Mouse (Mus musculus): ENCODE data around the gene Tmem120a. TPM values are rescaled to one million over a fixed set of nuclear protein-coding genes. Genes with fewer than 3 reads are reported as not detected.

Tmem120a gene
- polyA plus RNA-seq (2014; fragmentation: Nextera tagmentation; extraction: Ambion mirVana) = 62.5 and 70.0 TPM in 2 replicates

- peaks cover 9% of the 10 kb centered on the region for H3K4me1 ChIP-seq (replicated peaks; ENCODE audit: control insufficient read depth, insufficient read depth, low read length)
- H3K27ac ChIP-seq (ENCODE audit: low read depth, low read length) = no peak within 1 kb of the TSS
- DNase-seq (ENCODE audit: low spot score) (peak; percentile 94), ATAC-seq (ENCODE audit: low FRiP score) (peak; percentile 93)
- H3K4me2 ChIP-seq (replicated peaks; ENCODE audit: low read depth, low read length) = peak within 1 kb of the TSS; percentile 54
- under 1% methylated on average over 60 of the region's 60 CpGs for WGBS
- H3K27me3 ChIP-seq (ENCODE audit: control insufficient read depth, insufficient read depth, low read length) = no peaks in the 10 kb centered on the region
- H3K36me3 ChIP-seq (ENCODE audit: control insufficient read depth, insufficient read depth, low read length) = no peaks in the 10 kb centered on the region
- no peaks in the 10 kb centered on the region for H3K9me3 ChIP-seq (ENCODE audit: control insufficient read depth, low read length)
- peak within 1 kb of the TSS; percentile 79 for H3K4me3 ChIP-seq (ENCODE audit: low read depth, low read length)
- H3K9ac ChIP-seq (ENCODE audit: low read depth, low read length) = peak within 1 kb of the TSS; percentile 68
These were observed at the start of gene Tmem120a for GRCm38 (mm10) chr5:135743741-135744609. Gene Tmem120a (minus strand): TSS chr5:135744448.

DNA sequence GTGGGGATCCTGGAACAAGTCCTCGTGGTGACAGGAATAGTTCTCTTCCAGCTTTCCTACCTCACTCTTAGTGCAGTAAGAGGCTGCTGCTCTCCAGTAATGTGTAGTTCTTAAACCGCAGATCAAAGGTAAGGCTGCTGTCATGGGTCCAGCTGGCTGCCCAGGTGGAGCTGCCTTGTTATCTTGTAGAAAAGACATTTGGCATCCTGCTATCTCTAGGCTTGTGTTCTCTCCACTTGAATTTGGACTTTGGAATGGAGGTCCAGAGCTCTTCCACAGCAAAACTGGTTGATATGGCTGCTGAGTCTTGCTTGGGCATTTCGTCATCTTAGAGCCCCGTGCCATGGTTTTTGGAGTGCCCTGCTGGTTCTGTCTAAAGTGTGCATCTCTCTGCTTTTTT is 38.7 kb upstream of the Tmem120a start:
- no peak for ATAC-seq (ENCODE audit: low FRiP score)
- 92% methylated on average over 4 of the region's 4 CpGs for WGBS
- H3K9me3 ChIP-seq (ENCODE audit: control insufficient read depth, low read length) = no peaks in the 10 kb centered on the region
- no peak overlapping the region for H3K4me3 ChIP-seq (ENCODE audit: low read depth, low read length)
- no peak for DNase-seq (ENCODE audit: low spot score)
- no peaks in the 10 kb centered on the region for H3K27me3 ChIP-seq (ENCODE audit: control insufficient read depth, insufficient read depth, low read length)
- H3K4me2 ChIP-seq (replicated peaks; ENCODE audit: low read depth, low read length) = no peak overlapping the region
- 0 out of 2 replicates have a peak, but pooled peaks cover 4% of the 10 kb centered on the region for H3K4me1 ChIP-seq (replicated peaks; ENCODE audit: control insufficient read depth, insufficient read depth, low read length)
- no peak overlapping the region for H3K9ac ChIP-seq (ENCODE audit: low read depth, low read length)
- H3K27ac ChIP-seq (ENCODE audit: low read depth, low read length) = no peak overlapping the region
- peaks cover 18% of the 10 kb centered on the region for H3K36me3 ChIP-seq (ENCODE audit: control insufficient read depth, insufficient read depth, low read length)

- WGBS = 83% methylated on average over 8 of the region's 8 CpGs
- no peak overlapping the region for H3K4me3 ChIP-seq (ENCODE audit: low read depth, low read length)
These were observed 36.1 kb upstream of the Tmem120a start for GRCm38 (mm10) chr5:135780331-135780730.

GRCm38 (mm10) chr5:135778471-135779445 is 34.5 kb upstream of the Tmem120a start, which contains the start of gene Mdh2:
Gene Mdh2 (plus strand): TSS chr5:135778480.
- DNase-seq (ENCODE audit: low spot score) = peak; percentile 100
- Histone ChIP-seq H3K4me1 (replicated peaks; ENCODE audit: control insufficient read depth, insufficient read depth, low read length) (0 out of 2 replicates have a peak, but pooled peaks cover 6% of the 10 kb centered on the region), H3K36me3 (ENCODE audit: control insufficient read depth, insufficient read depth, low read length) (0 out of 2 replicates have a peak, but pooled peaks cover 3% of the 10 kb centered on the region), H3K9me3 (ENCODE audit: control insufficient read depth, low read length) (no peaks in the 10 kb centered on the region), H3K4me2 (replicated peaks; ENCODE audit: low read depth, low read length) (peak within 1 kb of the TSS; percentile 89), H3K27me3 (ENCODE audit: control insufficient read depth, insufficient read depth, low read length) (no peaks in the 10 kb centered on the region), H3K4me3 (ENCODE audit: low read depth, low read length) (peak within 1 kb of the TSS; percentile 81), H3K9ac (ENCODE audit: low read depth, low read length) (peak within 1 kb of the TSS; percentile 92), H3K27ac (ENCODE audit: low read depth, low read length) (peak within 1 kb of the TSS; percentile 88)
- peak; percentile 99 for ATAC-seq (ENCODE audit: low FRiP score)
- 1% methylated on average over 70 of the region's 70 CpGs for WGBS

More at GRCm38 (mm10) chr5:135780331-135780730, 36.1 kb upstream of the Tmem120a start:
- no peak overlapping the region for H3K27ac ChIP-seq (ENCODE audit: low read depth, low read length)
- no peak overlapping the region for H3K9ac ChIP-seq (ENCODE audit: low read depth, low read length)
- H3K4me1 ChIP-seq (replicated peaks; ENCODE audit: control insufficient read depth, insufficient read depth, low read length) = 0 out of 2 replicates have a peak, but pooled peaks cover 6% of the 10 kb centered on the region
- no peak for DNase-seq (ENCODE audit: low spot score)
- 0 out of 2 replicates have a peak, but pooled peaks cover 6% of the 10 kb centered on the region for H3K36me3 ChIP-seq (ENCODE audit: control insufficient read depth, insufficient read depth, low read length)
- H3K9me3 ChIP-seq (ENCODE audit: control insufficient read depth, low read length) = no peaks in the 10 kb centered on the region
- ATAC-seq (ENCODE audit: low FRiP score) = no peak
- H3K27me3 ChIP-seq (ENCODE audit: control insufficient read depth, insufficient read depth, low read length) = no peaks in the 10 kb centered on the region
- no peak overlapping the region for H3K4me2 ChIP-seq (replicated peaks; ENCODE audit: low read depth, low read length)

DNA sequence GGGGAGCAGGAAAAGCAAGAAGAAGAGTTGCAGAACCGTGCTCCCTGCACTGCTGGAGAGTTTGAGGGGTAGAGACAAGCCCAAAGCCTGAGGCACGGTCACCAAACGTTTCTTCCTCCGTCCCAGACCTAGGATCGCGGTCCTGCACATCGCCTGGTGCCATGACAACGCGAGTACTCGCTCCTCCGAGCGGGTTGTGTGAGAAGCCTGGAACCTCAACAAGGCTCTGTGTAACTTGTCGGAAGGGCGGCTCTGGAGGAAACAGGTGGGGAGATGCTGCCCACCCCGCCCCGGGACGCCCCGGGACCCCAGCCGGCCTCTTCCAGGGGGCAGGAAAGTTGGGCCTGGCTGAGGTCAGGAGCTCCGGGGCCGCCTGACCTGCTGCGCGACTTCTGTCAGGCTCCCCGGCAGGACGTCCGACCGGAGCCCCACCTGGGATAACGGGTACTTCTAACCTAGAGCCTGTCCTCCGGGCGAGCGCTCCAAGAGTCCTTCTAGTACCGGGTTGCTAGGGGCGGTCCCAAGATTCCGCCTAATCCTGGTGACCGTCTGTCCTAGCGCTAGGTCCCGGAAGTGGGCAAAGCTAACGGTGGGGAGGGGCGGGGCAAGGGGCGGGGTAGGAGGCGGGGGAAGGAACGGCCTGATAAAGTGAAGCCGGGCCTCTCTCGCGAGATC is 33.7 kb upstream of the Tmem120a start, which contains the start of gene Styxl1:
Styxl1 (minus strand) TSS at position 590 of the 675 bp plus-strand sequence.
- Histone ChIP-seq H3K27me3 (ENCODE audit: control insufficient read depth, insufficient read depth, low read length) (no peaks in the 10 kb centered on the region), H3K9me3 (ENCODE audit: control insufficient read depth, low read length) (no peaks in the 10 kb centered on the region), H3K27ac (ENCODE audit: low read depth, low read length) (peak within 1 kb of the TSS; percentile 88), H3K4me1 (replicated peaks; ENCODE audit: control insufficient read depth, insufficient read depth, low read length) (0 out of 2 replicates have a peak, but pooled peaks cover 6% of the 10 kb centered on the region), H3K4me2 (replicated peaks; ENCODE audit: low read depth, low read length) (peak within 1 kb of the TSS; percentile 89), H3K9ac (ENCODE audit: low read depth, low read length) (peak within 1 kb of the TSS; percentile 92), H3K36me3 (ENCODE audit: control insufficient read depth, insufficient read depth, low read length) (0 out of 2 replicates have a peak, but pooled peaks cover 3% of the 10 kb centered on the region), H3K4me3 (ENCODE audit: low read depth, low read length) (peak within 1 kb of the TSS; percentile 81)
- peak; percentile 94 for ATAC-seq (ENCODE audit: low FRiP score)
- peak; percentile 63 for DNase-seq (ENCODE audit: low spot score)
- under 1% methylated on average over 38 of the region's 45 CpGs for WGBS

DNA sequence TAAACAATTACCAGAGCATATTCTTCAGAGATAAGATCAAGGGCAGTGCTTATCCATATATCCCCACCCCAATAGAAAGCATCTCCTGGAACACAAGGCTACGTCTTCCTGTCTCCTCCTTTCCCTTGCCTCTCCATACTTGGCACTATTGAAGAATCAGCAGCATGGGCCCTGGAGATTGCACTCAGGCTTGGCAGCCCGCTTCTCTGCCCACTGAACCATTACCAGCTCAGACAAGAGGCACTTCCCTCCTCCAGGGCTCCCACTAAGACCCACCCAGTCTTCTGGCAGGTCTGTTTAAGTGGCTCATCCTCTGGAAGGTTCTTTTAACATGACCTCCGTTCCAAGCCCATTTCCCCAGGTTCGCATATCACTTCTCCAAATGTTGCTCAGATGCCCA is 32.3 kb upstream of the Tmem120a start:
- H3K4me1 ChIP-seq (replicated peaks; ENCODE audit: control insufficient read depth, insufficient read depth, low read length) = 0 out of 2 replicates have a peak, but pooled peaks cover 6% of the 10 kb centered on the region
- no peak overlapping the region for H3K9ac ChIP-seq (ENCODE audit: low read depth, low read length)
- no peaks in the 10 kb centered on the region for H3K27me3 ChIP-seq (ENCODE audit: control insufficient read depth, insufficient read depth, low read length)
- no peaks in the 10 kb centered on the region for H3K9me3 ChIP-seq (ENCODE audit: control insufficient read depth, low read length)
- ATAC-seq (ENCODE audit: low FRiP score) = no peak
- no peak for DNase-seq (ENCODE audit: low spot score)
- 85% methylated on average over 4 of the region's 4 CpGs for WGBS
- H3K27ac ChIP-seq (ENCODE audit: low read depth, low read length) = no peak overlapping the region
- no peak overlapping the region for H3K4me2 ChIP-seq (replicated peaks; ENCODE audit: low read depth, low read length)
- no peak overlapping the region for H3K4me3 ChIP-seq (ENCODE audit: low read depth, low read length)
- no peaks in the 10 kb centered on the region for H3K36me3 ChIP-seq (ENCODE audit: control insufficient read depth, insufficient read depth, low read length)

GRCm38 (mm10) chr5:135772519-135772918 is 28.3 kb upstream of the Tmem120a start:
- WGBS = 71% methylated on average over 3 of the region's 3 CpGs
- no peaks in the 10 kb centered on the region for H3K36me3 ChIP-seq (ENCODE audit: control insufficient read depth, insufficient read depth, low read length)
- no peak overlapping the region for H3K4me3 ChIP-seq (ENCODE audit: low read depth, low read length)
- H3K27ac ChIP-seq (ENCODE audit: low read depth, low read length) = no peak overlapping the region
- H3K4me2 ChIP-seq (replicated peaks; ENCODE audit: low read depth, low read length) = no peak overlapping the region
- H3K9me3 ChIP-seq (ENCODE audit: control insufficient read depth, low read length) = no peaks in the 10 kb centered on the region
- H3K27me3 ChIP-seq (ENCODE audit: control insufficient read depth, insufficient read depth, low read length) = no peaks in the 10 kb centered on the region
- no peak overlapping the region for H3K9ac ChIP-seq (ENCODE audit: low read depth, low read length)
- ATAC-seq (ENCODE audit: low FRiP score) = no peak
- H3K4me1 ChIP-seq (replicated peaks; ENCODE audit: control insufficient read depth, insufficient read depth, low read length) = 0 out of 2 replicates have a peak, but pooled peaks cover 2% of the 10 kb centered on the region
- DNase-seq (ENCODE audit: low spot score) = no peak

- Histone ChIP-seq H3K9me3 (ENCODE audit: control insufficient read depth, low read length) (no peaks in the 10 kb centered on the region), H3K4me1 (replicated peaks; ENCODE audit: control insufficient read depth, insufficient read depth, low read length) (no peaks in the 10 kb centered on the region), H3K27ac (ENCODE audit: low read depth, low read length) (no peak overlapping the region), H3K4me2 (replicated peaks; ENCODE audit: low read depth, low read length) (no peak overlapping the region), H3K9ac (ENCODE audit: low read depth, low read length) (no peak overlapping the region), H3K27me3 (ENCODE audit: control insufficient read depth, insufficient read depth, low read length) (no peaks in the 10 kb centered on the region), H3K4me3 (ENCODE audit: low read depth, low read length) (no peak overlapping the region), H3K36me3 (ENCODE audit: control insufficient read depth, insufficient read depth, low read length) (no peaks in the 10 kb centered on the region)
- WGBS = 66% methylated on average over 3 of the region's 3 CpGs
- ATAC-seq (ENCODE audit: low FRiP score) (no peak), DNase-seq (ENCODE audit: low spot score) (no peak)
These were observed 20.7 kb upstream of the Tmem120a start for GRCm38 (mm10) chr5:135764971-135765370.
